Mouse (Mus musculus) monocyte, adult 2 months (primary cell): Measurements from ENCODE around the gene Sbf1.

Source experiments
- DNase-seq, 2 experiments: peaks; one replicate each; pipeline ENCODE4 v3.0.0; 2022; ENCODE audit warnings: low spot score in 2 of 2, low read depth in 1 of 2

Sbf1 gene

DNA sequence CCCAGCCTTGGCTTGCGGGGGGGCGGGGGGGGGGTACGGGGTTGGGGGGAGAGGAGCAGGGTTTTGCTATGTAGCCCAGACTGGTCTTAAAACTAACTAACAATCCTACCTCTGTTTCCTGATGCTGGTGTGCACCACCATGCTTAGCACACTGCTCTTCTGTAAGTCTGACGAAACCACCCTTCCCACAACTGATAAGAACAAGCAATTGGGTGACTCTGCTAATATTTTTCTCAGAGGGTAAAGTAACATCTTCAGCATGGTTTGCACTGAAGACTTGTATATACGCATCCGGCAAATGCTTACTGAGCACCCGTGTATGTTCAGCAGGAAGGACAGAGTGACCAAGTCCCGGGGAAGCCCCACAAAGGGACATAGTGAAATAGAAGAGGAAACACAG is 6.2 kb upstream of the Sbf1 start:
- no peak for DNase-seq

DNA sequence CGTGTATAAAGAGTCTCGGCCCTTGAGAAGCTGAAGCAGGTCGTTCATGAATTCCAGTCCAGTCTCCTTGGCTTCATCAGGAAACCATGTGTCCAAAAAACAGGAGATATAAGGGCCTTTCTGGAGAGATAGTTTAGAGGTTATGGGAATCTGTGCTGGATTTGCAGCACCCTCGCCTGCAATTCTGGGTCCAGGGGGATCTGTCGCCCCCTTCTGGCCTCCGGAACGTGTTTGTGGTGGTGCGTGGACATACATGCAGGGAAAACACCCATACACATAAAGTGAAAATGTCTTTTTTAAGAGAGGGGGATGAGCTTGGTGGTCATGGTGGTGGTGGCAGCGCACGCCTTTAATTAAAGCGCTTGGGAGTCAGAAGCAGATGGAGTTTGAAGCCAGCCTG is 1.0 kb upstream of the Sbf1 start:
- DNase-seq: no peak

DNA sequence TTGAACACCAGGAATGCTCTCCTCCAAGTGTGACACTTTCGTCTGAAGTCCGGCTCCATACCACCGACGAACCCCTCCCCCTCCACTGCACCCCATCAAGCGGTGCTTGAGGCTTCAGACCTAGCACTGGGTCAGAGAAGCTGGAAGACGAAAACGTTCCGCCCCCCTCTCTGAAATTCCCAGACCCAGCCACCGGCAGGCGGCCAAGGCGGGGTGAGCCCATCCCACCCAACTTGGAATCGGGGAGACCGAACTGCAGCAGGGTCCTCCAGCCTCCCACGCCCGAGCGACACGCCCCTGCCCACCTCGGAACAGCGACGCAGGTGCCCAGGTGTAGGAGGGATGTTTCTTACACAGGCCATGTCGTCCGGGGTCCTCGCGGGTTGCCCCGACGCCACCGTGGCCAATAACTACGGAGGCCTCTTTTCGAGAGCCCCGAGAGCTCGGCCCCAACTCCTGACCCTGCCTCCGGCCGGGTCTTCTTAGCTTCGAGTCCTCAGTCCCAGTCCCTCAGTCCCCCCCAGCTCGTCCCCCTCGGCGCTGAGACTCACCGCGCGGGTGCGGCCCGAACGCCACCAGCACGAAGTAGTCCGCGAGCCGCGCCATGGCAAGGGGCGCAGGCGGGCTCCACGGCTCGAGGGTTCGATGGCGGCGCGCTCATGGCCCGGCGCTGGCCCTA is 461 bp downstream of the Sbf1 start:
- DNase-seq: no peak

- DNase-seq: no peak
These were observed 1.0 kb downstream of the Sbf1 start for GRCm38 (mm10) chr15:89314107-89314506.

DNA sequence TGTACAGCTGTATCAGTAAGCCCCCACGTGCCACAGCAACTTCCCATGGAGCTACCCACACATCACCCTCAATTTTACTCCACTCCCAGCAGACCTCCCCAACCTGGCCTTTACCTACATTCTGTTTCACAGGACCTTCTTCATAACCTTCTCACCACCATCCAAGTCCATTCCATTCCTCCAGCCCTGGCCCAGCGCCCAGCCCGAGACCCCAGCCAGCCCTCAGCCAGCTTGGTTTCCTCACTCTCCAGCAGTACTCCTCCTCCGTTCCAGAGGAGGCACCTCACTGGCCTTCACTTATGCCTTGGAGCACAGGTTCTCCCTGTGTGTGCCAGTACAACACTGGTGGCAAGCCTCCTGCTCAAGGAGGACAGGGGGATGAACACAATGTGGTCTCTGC is 1.8 kb downstream of the Sbf1 start:
- no peak for DNase-seq

DNA sequence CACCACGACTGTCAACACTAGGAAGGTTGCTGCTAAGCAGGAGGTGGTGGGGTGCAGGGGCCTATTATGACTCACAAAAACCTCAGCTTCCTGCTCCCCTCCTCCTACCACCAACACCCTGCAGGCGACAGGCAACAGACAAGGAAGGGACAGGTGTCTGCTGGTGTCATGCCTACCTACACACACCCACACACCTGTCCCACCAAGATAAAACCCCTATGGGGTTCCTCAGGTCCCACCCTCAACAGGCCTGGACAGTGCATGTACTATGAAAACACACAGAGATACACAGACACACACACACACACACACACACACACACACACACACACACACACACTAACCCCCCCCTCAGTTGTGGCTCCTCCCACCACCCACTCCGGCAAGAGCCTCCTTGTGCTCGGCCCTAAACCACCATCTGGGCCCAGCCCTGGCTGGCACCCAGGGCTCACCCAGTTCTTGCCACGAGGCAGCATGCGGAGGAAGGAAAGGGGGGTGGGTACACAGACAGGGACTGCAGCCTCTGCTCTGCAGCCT is 5.1 kb downstream of the Sbf1 start:
- no peak for DNase-seq

- no peak for DNase-seq
These were observed 6.5 kb downstream of the Sbf1 start for GRCm38 (mm10) chr15:89308406-89309139.

GRCm38 (mm10) chr15:89307461-89307860 is 7.7 kb downstream of the Sbf1 start:
- no peak for DNase-seq

GRCm38 (mm10) chr15:89305966-89306365 is 9.1 kb downstream of the Sbf1 start:
- no peak for DNase-seq

GRCm38 (mm10) chr15:89300600-89300999 is 14.5 kb downstream of the Sbf1 start:
- DNase-seq: no peak

GRCm38 (mm10) chr15:89300180-89300579 is 14.9 kb downstream of the Sbf1 start:
- DNase-seq: no peak

GRCm38 (mm10) chr15:89297695-89298094 is 17.4 kb downstream of the Sbf1 start:
- DNase-seq: no peak

DNA sequence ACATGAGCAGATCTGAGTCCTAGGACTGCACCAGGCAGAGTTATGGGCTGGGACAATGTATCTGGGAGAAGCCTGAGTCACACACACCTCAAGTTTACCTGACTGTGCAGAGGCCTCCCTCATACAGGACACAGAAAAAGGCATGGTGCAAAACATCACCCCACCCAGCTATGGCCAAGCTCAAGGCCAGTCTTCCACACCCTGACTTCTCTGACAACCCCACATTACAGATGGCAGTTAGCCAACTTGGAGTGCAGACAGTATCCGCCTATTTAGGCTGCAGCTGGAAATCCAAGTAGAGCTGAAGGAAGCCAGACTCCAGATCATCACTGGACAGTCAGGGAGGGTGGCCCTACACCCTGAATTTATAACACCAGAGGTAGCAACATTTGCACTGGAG is 18.6 kb downstream of the Sbf1 start:
- no peak for DNase-seq

- DNase-seq: no peak
These were observed 19.4 kb downstream of the Sbf1 start for GRCm38 (mm10) chr15:89295580-89296165.

GRCm38 (mm10) chr15:89293778-89294177 is 21.3 kb downstream of the Sbf1 start:
- DNase-seq: no peak

GRCm38 (mm10) chr15:89292795-89293194 is 22.3 kb downstream of the Sbf1 start:
- no peak for DNase-seq

GRCm38 (mm10) chr15:89291521-89291920 is 23.6 kb downstream of the Sbf1 start:
- DNase-seq: no peak

- DNase-seq: no peak
These were observed 25.7 kb downstream of the Sbf1 start for GRCm38 (mm10) chr15:89289455-89289854.

- no peak for DNase-seq
These were observed 26.8 kb downstream of the Sbf1 start for GRCm38 (mm10) chr15:89288227-89288767.

GRCm38 (mm10) chr15:89286582-89286981 is 28.5 kb downstream of the Sbf1 start:
- DNase-seq: no peak

DNA sequence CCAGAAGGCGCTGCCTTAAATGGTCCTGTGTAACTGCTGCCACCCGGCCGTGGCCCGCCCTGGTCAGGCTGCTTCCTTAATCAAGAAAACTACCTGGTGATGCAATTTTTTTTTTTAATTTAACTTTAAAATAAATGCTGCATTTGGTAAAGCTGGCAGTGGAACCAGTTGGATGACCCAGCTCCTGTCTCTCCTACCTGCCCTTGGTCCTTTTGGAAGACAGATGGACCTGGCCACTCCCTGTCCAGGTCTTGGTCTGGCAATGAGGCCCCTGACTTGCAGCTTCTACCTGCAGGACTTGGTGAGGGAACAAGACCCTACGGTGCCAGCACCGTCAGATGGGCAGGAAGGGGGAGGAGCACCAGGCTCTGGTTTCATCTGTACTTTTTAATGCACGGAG is 29.0 kb downstream of the Sbf1 start:
- DNase-seq: no peak

DNA sequence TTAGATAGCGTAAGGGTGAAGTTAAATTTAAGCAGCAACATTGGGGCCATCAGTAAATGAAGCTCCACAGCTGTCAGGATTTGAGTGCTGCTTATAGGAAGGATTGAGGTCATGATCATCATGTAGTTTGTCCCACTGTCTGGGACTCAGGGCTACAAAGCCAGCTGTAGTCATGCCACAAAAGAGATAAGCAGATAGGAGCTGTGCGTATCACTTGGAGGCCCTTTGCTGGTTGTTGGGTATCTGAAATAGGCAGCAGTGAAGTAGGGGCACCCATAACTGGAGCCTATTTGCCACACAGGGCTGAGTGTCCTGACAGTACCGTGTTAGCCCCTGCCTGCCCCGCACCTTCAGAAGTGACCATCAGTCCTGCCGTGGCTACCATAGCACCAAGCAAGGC is 29.6 kb downstream of the Sbf1 start:
- DNase-seq: no peak
